Mouse (Mus musculus) G1E (cell line): Measurements from ENCODE around the gene Ank3. TPM values are rescaled to one million over a fixed set of nuclear protein-coding genes. Genes with fewer than 3 reads are reported as not detected.

Experiments used
- ATAC-seq: 2 replicates; pipeline ENCODE4 v1.8.0; 2016; ENCODE audit warnings: mild to moderate bottlenecking; ENCODE audit not compliant: insufficient number of reproducible peaks, poor library complexity, low FRiP score, severe bottlenecking; ENCODE audit errors: extremely low read depth
- DNase-seq: peaks from one replicate; pipeline ENCODE4 v3.0.0; 2012; ENCODE audit warnings: low spot score
- H3K27me3 ChIP-seq: 2 replicates; pipeline ENCODE4 v1.6.1; 2012; ENCODE audit warnings: mild to moderate bottlenecking, low read length, inconsistent platforms; ENCODE audit not compliant: insufficient read depth
- H3K36me3 ChIP-seq: replicated peaks from 2 replicates; pipeline ENCODE3; 2012; ENCODE audit warnings: mild to moderate bottlenecking, inconsistent platforms
- H3K4me1 ChIP-seq: 2 replicates; pipeline ENCODE4 v1.6.1; 2012; ENCODE audit warnings: low read depth, low read length, inconsistent platforms, mixed read lengths; ENCODE audit not compliant: insufficient read depth
- H3K4me3 ChIP-seq: 2 replicates; pipeline ENCODE4 v1.5.1; 2012; ENCODE audit warnings: low read depth, mild to moderate bottlenecking, inconsistent platforms, low read length, moderate library complexity, mixed read lengths
- H3K9me3 ChIP-seq: replicated peaks from 2 replicates; pipeline ENCODE4 v1.6.1; 2012; ENCODE audit warnings: inconsistent platforms
- CTCF ChIP-seq: IDR thresholded peaks from 2 replicates; pipeline ENCODE4 v1.5.1; 2012; ENCODE audit warnings: low read depth, low read length, inconsistent platforms, mixed read lengths
- GATA1 ChIP-seq: IDR thresholded peaks from 2 replicates; pipeline ENCODE4 v1.6.1; 2012; ENCODE audit warnings: borderline replicate concordance, low read length, inconsistent platforms, mixed read lengths
- GATA2 ChIP-seq: IDR thresholded peaks from 2 replicates; pipeline ENCODE4 v1.6.1; 2012; ENCODE audit warnings: low read depth, low read length, inconsistent platforms, borderline replicate concordance
- POLR2AphosphoS5 ChIP-seq: IDR thresholded peaks from 2 replicates; pipeline ENCODE4 v1.6.1; 2012; ENCODE audit warnings: low read depth, low read length, inconsistent platforms; ENCODE audit not compliant: insufficient replicate concordance
- TAL1 ChIP-seq: conservative IDR thresholded peaks from 2 replicates; pipeline ENCODE4 v1.6.1; 2012; ENCODE audit warnings: low read depth, low read length, inconsistent platforms, mixed read lengths
- polyA plus RNA-seq: library from polyadenylated mRNA; stranded (reverse); fragments of >175 nt; gene quantifications from 2 replicates; pipeline ENCODE4 v1.2.3, GENCODE M21; 2012
- total RNA-seq, 2 experiments: library from RNA; stranded (forward) in 1 of 2; stranded (reverse) in 1 of 2; fragments of 200-1000 nt in 1 of 2; fragments of >200 nt in 1 of 2; fragmentation: Nextera tagmentation in 1 of 2; gene quantifications; 2 replicates each; pipeline ENCODE4 v1.2.3; 2014 to 2017

Ank3 gene
- total and polyA plus RNA-seq, 3 experiments, result 0.98 TPM; not detected in 2

DNA sequence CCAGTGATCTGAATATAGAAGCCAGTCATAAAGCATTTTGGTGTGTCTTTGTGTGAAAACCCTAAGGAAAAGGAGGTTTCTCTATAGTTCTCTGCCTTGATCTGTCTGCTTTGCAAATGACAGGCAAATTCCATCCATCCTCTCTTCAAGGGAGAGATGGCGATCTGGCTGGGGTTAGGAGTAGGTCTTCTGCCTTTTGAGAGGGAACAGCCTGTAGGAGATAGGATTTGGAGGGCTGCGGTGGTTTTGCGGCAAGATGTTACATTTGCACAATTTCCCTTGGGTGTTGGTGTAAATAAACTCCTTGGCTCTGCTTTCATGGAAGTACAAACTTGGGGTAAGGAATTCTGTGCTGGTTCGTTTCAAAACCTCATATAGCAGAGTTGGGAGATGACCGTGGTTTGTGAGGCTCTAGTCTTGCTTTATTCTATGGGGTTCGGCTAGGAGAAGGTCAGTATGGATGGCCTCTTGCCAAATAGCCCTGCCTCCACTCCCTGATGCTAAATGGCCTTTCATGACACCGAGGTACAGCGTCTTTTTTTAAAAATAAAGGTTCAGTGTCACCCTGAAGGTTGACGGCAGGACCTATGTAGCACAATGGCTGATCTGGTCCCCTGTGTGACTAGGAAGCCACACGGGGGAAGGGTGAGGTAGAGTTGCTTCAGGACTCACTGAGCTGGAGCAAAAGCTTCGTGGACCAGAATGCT is 309.4 kb downstream of the Ank3 start:
- Histone ChIP-seq H3K36me3 (no peaks in the 10 kb centered on the region), H3K27me3 (no peaks in the 10 kb centered on the region)
- ATAC-seq, result no peak

DNA sequence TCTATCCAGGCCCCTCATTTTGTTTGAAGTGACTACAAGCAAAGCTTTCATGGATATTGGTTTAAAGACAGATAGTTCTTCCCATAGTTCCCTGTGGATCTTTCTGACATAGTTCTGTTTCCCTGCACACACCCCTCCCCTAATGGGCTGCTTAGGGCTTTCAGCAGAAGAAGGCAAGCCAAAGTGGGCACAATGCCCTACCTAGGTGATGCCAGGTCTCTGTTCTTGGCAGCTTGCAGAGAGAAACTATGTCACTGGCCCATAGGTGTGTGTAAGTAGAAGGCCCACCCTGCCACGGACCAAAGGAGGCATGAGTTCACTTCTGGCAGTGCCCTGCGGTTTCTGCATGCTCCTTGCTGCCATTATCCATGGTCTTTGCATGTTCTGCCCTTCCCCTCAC is 311.1 kb downstream of the Ank3 start:
- ATAC-seq, result no peak
- TF ChIP-seq GATA1 (no peak), POLR2AphosphoS5 (no peak), CTCF (no peak), TAL1 (no peak), GATA2 (no peak)

More for the DNA sequence above, 309.4 kb downstream of the Ank3 start:
- TF ChIP-seq CTCF (no peak), TAL1 (no peak), POLR2AphosphoS5 (no peak), GATA2 (no peak), GATA1 (no peak)
- Histone ChIP-seq H3K4me3 (no peak overlapping the region), H3K9me3 (peaks cover 63% of the 10 kb centered on the region), H3K4me1 (no peaks in the 10 kb centered on the region)
- no peak for DNase-seq

DNA sequence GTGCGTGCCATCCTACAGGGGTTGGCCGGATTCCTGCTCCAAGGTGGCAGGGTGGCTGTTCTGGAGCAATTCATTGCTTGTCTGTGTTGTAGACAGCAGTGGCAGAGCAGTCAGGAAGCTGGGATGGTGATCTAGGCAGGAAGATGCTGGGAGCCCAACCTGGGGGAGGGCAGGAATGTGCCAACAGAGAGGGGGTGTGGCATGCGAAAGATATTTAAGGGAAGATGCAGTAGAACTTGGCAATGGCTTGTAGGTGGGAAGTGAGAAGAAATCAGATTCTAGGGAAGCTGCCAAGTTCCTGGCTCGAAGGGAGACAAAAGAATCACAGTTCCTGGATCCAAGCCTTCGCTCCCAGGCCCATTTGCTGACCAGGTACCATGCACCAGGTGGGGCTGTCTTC is 312.2 kb downstream of the Ank3 start:
- Histone ChIP-seq H3K4me3 (no peak overlapping the region), H3K9me3 (peaks cover 60% of the 10 kb centered on the region), H3K27me3 (no peaks in the 10 kb centered on the region), H3K4me1 (no peaks in the 10 kb centered on the region), H3K36me3 (no peaks in the 10 kb centered on the region)
- DNase-seq, result no peak
- ATAC-seq, result no peak
- TF ChIP-seq GATA2 (no peak), POLR2AphosphoS5 (no peak), GATA1 (no peak), TAL1 (no peak), CTCF (no peak)

More for the DNA sequence above, 311.1 kb downstream of the Ank3 start:
- Histone ChIP-seq H3K27me3 (no peaks in the 10 kb centered on the region), H3K36me3 (no peaks in the 10 kb centered on the region), H3K4me3 (no peak overlapping the region), H3K9me3 (peaks cover 67% of the 10 kb centered on the region), H3K4me1 (no peaks in the 10 kb centered on the region)
- DNase-seq, result no peak

DNA sequence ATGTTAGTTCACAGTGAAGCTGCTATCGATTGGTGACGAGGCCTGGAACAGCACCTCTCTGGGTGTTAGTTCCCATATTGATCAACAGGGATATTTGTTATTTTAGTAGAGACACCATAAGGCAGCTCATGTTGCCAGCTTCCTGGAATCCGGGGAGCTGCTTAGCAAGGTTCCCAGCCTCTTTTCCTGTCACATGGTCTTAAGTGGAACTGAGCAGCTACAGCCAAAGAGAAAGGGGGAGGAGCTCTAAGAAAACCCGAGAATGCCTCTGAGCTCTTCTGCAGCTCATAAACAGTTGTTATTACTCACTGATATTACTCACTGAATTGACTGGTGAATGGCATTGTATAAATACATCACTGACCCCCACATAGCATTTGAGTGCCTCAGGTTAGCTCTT is 318.3 kb downstream of the Ank3 start:
- ATAC-seq (no peak; the same call in 1 of the 2 replicates), DNase-seq (no peak)
- H3K4me1 ChIP-seq, result no peaks in the 10 kb centered on the region
- no peak for TF ChIP-seq GATA2
- TF ChIP-seq TAL1, result no peak
- no peak for TF ChIP-seq POLR2AphosphoS5
- TF ChIP-seq GATA1, result no peak
- TF ChIP-seq CTCF, result no peak
- H3K27me3 ChIP-seq, result no peaks in the 10 kb centered on the region
- H3K4me3 ChIP-seq, result no peak overlapping the region
- no peaks in the 10 kb centered on the region for H3K36me3 ChIP-seq
- peaks cover 60% of the 10 kb centered on the region for H3K9me3 ChIP-seq

DNA sequence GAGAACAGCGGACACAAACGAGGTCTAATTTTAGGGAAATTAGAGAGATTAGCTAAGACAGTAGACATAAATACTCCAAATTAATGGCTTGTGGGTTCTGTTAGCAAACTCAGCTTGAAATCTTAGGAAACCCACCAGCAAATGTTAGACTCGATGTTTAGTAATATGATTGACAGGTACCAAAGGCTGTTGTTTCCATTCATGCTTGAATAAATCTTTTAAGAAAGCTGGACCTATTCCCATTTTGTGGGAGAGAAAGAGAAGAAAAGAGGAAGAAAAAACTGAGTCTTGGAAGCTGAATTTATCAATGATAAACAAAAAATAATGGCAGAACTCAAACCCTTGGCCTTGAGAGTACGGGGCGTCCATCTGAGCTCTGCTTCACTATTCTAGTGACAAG is 320.8 kb downstream of the Ank3 start:
- Histone ChIP-seq H3K36me3 (no peaks in the 10 kb centered on the region), H3K4me3 (no peak overlapping the region), H3K4me1 (no peaks in the 10 kb centered on the region), H3K9me3 (peaks cover 56% of the 10 kb centered on the region), H3K27me3 (no peaks in the 10 kb centered on the region)
- DNase-seq, result no peak
- ATAC-seq, result no peak
- TF ChIP-seq GATA1 (no peak), TAL1 (no peak), GATA2 (no peak), POLR2AphosphoS5 (no peak), CTCF (no peak)

DNA sequence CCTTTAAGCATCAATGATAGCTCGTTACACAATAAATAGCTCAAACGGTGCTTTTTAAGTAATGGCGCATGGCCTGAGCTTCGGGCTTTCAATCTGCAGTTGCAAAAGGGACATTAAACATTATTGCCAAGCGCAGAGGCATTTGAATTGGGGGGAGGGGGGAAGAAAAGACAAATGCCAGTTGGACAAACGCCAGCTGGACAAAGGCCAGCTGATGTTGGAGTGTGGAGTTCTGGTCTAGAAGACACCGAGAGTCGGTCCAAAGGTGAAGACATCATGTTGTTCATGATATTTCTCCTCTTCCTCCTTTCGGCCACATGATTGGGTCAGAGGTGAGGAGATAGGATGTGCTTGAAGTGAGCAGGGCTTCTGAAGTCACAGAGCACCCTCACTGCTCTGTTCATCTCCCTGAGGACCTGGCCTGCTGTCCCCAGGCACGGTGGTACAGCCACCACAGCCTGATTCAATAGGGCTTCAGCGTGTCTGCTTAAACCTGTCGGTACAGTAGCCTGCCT is 321.4 kb downstream of the Ank3 start:
- no peak for TF ChIP-seq POLR2AphosphoS5
- no peak for TF ChIP-seq CTCF
- no peak for TF ChIP-seq TAL1
- TF ChIP-seq GATA2, result no peak
- no peak for TF ChIP-seq GATA1
- no peaks in the 10 kb centered on the region for H3K36me3 ChIP-seq
- no peaks in the 10 kb centered on the region for H3K4me1 ChIP-seq
- H3K9me3 ChIP-seq, result peaks cover 55% of the 10 kb centered on the region
- ATAC-seq (no peak), DNase-seq (no peak)
- H3K27me3 ChIP-seq, result no peaks in the 10 kb centered on the region
- no peak overlapping the region for H3K4me3 ChIP-seq
